Mouse (Mus musculus) adrenal gland, postnatal 36 days (tissue): Measurements from ENCODE around the gene Cldn34b2. TPM values are rescaled to one million over a fixed set of nuclear protein-coding genes. Genes with fewer than 3 reads are reported as not detected.
A peak's percentile ranks its signal among the peaks of the same experiment; 100 is the strongest.
"Not testable (repeated sequence)": the region's sequence is repeated elsewhere in the genome, so short reads cannot be mapped to it uniquely, and the experiment has no call there.

Experiments used
- DNase-seq, 2 experiments: peaks; one replicate each; pipeline ENCODE4 v3.0.0; 2021; ENCODE audit warnings: mixed read lengths in 1 of 2
- long read RNA-seq, 2 experiments: library from polyadenylated mRNA; stranded (forward); transcript quantifications; one replicate each; pipeline ENCODE4 v2.0.0; 2021; ENCODE audit warnings: borderline sequencing depth in 2 of 2
- total RNA-seq, 2 experiments: library from RNA; stranded (reverse); gene quantifications; 2 replicates each; pipeline ENCODE4 v1.2.3; 2021

Cldn34b2 gene
- total RNA-seq: not detected
- long read RNA-seq, experiment 1: 0 reads
- long read RNA-seq, experiment 2: 0 reads

- DNase-seq: not testable (repeated sequence)
Measured at GRCm38 (mm10) chrX:155128312-155128711, at the start of gene Cldn34b2. TSS of gene Cldn34b2 (minus strand) at chrX:155128412.

GRCm38 (mm10) chrX:155177640-155178039 lies 49.4 kb upstream of the Cldn34b2 start:
- DNase-seq: no peak

DNA sequence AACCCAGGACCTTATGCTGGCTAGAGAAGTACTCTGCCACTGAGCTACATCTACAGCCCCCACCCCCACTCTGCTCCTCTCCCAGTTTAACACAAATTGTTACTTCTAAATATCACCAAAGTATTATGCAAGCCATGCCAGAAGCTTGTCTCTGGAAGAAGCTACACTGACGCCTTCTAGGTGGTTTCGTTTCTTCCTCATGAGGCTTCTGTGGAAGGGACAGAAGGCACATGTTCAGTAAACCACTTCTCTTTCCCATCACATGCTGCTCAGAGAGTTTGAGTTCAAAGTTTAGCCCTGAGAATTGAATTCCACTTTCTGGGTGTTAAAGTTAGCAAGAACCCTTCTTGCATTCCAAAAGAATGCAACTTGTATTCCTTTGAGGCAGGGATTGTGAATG lies 49.0 kb upstream of the Cldn34b2 start:
- DNase-seq: no peak

DNA sequence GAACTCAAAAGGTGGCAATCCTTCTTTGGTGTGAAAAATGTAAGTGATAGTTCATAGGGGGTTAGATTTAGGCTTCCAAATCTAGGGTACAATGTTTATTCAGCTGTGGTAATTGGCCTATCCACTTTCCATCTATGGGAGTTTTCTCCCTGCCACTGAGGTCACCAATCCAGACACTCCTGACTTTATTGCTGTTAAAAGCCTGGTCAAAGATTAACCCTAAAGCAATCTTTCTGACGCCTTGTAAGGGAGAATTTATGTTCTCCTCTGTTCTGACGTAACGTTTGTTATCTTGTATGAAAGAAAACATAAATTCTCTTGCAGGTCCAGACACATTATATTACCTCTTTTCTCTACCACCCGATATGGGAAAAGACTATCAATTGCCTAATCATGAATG lies 47.4 kb upstream of the Cldn34b2 start:
- no peak for DNase-seq

DNA sequence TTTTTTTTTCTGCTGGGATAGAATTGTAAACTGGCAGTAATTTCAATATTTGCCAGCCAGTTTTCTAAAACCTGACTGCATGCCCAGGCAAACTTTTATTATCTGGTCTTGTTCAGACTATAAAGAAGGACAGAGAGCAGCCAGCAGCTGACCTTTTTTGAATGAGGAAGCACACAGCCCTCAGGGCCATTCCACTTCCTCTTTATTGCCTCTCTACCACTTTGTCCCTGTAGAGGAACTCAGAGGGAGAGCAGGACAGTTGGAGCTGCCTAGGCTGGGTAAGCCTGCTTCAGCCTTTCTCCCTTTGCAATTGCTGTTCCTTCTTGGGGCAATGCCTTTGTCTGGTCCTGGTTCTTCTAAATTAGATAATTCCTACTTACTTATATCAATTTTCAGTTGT lies 44.1 kb upstream of the Cldn34b2 start:
- DNase-seq: no peak

DNA sequence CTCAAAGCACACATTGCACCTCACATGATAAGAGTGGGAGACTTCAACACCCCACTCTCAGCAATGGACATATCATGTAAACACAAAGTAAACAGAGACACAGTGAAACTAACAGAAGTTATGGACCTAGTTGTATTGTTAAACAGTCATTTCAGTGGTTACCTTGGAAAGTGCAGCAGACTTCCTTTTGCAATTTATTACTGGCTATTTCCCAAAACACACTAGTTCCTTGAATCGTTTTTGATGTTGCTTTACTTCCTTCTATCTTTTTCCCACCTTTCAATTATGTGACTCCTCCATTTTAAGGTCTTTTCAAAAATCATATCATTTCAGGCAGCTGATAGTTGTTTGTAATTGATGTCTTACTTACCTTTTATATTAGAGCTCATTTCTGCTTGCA lies 43.5 kb upstream of the Cldn34b2 start:
- DNase-seq: no peak

- no peak for DNase-seq
Measured at GRCm38 (mm10) chrX:155169886-155170285, 41.7 kb upstream of the Cldn34b2 start.

DNA sequence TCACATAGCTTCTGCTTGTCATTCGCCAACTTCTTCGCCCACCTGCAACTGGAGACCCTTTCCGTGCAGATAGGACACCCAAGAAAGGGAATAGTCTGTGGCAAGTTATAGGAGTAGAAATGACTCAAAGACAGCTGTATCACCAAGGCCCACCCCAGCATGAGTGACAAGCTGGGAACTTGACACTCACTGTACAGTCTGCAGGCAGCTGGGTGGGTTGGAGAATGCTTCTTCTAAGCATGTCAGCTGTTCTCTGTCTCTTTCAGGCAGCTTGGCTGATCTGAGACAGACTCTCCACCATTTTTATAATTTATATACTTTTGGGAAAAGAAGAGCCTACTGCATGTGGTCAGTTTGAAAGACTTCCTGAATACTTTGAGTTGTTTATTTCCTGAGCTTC lies 39.5 kb upstream of the Cldn34b2 start:
- no peak for DNase-seq

DNA sequence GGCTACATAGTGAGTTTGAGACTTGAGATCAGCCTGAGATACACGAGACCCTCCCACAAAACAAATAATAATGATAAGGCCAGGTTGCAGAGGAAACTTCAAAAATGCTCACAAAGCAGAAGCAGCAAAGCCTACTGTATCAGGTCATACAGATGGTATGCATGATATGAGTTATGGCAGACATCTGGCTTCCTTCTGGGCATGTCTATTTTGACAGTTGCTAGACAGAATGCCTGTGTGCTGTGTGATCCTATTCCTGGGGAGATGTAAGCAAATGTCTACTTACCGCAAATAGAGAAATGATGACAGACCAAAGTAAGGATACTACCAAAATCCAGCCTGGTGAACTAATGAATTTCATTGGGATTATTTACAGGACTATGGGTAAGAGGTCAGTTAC lies 38.1 kb upstream of the Cldn34b2 start:
- DNase-seq: no peak

GRCm38 (mm10) chrX:155163553-155163952 lies 35.3 kb upstream of the Cldn34b2 start:
- DNase-seq: no peak

DNA sequence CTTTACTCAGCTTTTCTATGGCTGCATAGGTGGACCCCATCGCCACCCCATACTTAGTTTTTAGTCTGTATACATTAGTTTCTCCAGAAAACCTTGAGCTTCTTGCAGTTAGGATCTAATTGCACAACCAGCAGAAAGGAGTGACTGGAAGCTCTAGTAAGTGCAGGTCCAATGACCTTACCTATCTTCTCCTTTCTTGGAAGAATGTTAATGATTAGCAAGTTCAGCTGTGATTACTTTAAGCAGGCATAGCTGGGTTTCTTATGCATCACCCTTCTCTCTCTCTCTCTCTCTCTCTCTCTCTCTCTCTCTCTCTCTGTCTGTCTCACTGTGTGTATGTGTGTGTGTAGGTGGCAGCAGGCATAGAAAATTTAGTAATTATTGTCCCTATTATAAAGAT lies 23.7 kb upstream of the Cldn34b2 start:
- DNase-seq: no peak

GRCm38 (mm10) chrX:155144718-155145117 lies 16.5 kb upstream of the Cldn34b2 start:
- peak; percentile 59 to 72 for DNase-seq

DNA sequence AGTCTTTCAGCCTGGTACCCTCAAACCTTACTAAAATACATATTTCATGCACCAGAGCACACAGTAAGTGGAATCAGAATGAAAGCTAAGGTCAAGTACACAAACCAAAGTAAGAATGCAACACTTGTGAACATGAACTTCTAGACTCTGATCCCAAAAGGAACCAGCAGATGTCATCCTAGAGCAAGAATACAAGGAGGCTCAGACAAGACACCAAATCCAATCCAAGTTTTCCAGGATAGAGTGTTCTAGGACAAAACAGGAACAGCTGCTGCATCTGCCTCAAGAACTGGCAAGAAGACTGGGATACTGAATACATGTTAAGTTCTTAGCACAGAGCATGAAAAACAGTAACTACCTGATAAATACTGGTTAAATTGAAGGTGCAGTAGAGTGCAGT lies 30.2 kb downstream of the Cldn34b2 start:
- DNase-seq: peak in 1 of 2 experiments; percentile 7

DNA sequence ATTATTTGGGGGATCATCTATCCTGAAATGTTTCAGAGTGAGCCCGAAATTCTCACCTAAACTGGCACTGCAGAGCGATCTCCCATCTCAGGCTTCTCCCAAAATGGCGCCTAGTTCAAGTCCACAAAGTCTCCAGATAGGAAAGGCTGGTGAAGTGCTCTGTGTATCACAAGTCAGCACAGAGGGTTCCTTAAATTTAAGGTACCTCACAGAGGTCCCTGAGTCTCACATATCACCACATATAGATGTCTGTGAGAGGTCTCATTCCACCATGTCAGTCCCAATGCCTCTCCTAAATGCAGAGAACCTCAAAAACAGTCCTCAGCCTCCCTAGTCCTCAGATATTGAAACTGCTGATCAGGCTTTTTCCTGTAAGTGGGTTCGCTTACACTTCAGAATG lies 34.6 kb downstream of the Cldn34b2 start, which contains the start of gene Magea2:
Magea2 (minus strand) TSS at position 101 of the 400 bp plus-strand sequence.
- DNase-seq: not testable (repeated sequence)

DNA sequence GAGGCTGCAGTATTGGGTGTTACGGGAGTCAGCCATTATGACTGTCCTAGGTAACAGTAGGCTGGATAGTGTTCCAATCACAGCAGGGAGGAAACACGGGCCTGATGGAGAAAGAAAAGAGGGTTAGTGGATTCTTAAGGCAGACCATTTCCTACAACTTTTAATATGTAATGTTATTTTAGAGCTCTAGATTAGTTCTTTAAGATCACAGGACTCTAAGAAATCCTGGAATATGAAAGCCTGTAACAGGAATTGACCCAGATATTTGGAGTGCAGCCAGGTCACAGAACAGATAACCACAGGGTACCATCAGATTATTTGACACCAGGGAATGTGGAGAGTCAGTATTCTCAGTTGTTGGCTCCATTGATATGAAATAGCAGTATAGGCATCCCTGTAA lies 38.5 kb downstream of the Cldn34b2 start, which contains the start of gene Magea1:
Magea1 (minus strand) TSS at position 101 of the 400 bp plus-strand sequence.
- DNase-seq: not testable (repeated sequence)

Other genes starting within 250 kb of the Cldn34b2 start
- gene Cldn34b1, start 238.1 kb downstream of the Cldn34b2 start, total RNA-seq: not detected
- not detected for gene Magea6, start 192.4 kb downstream of the Cldn34b2 start, total RNA-seq
- not detected for gene Magea3, start 178.9 kb downstream of the Cldn34b2 start, total RNA-seq
- gene Magea8, start 132.6 kb downstream of the Cldn34b2 start, total RNA-seq: not detected
- gene Magea5, start 65.3 kb downstream of the Cldn34b2 start, total RNA-seq: not detected
- not detected for gene Magea1, start 38.6 kb downstream of the Cldn34b2 start, total RNA-seq
- gene Magea2, start 34.7 kb downstream of the Cldn34b2 start, total RNA-seq: not detected
- 100 to 1,000 TPM; 111 to 142 TPM for gene Sat1, start 88.0 kb upstream of the Cldn34b2 start, total RNA-seq
- gene Acot9, start 134.0 kb upstream of the Cldn34b2 start, total RNA-seq: 10 to 100 TPM; 49.1 to 60.3 TPM
- 10 to 100 TPM; 31.7 to 38.5 TPM for gene Prdx4, start 212.3 kb upstream of the Cldn34b2 start, total RNA-seq